Mouse (Mus musculus) ES-Bruce4 (cell line): ENCODE measurements around the gene Lsm4.

Source experiments
- EP300 ChIP-seq: IDR thresholded peaks from 2 replicates; pipeline ENCODE4 v1.6.1; 2011; ENCODE audit warnings: low read depth, low read length; ENCODE audit not compliant: insufficient read depth
- POLR2A ChIP-seq: IDR thresholded peaks from one replicate; pipeline ENCODE4 v1.8.1; 2011; ENCODE audit warnings: low read length; ENCODE audit not compliant: insufficient read depth

- TF ChIP-seq POLR2A: no peak
- TF ChIP-seq EP300: no peak
Measured at GRCm38 (mm10) chr8:70724216-70724615, 51.2 kb downstream of the Lsm4 start.
